Mouse (Mus musculus): ENCODE measurements around the gene Vwa8. TPM values are rescaled to one million over a fixed set of nuclear protein-coding genes. Genes with fewer than 3 reads are reported as not detected.

Vwa8 gene
- polyA plus RNA-seq, 2 experiments: 6.4 to 8.3 TPM

DNA sequence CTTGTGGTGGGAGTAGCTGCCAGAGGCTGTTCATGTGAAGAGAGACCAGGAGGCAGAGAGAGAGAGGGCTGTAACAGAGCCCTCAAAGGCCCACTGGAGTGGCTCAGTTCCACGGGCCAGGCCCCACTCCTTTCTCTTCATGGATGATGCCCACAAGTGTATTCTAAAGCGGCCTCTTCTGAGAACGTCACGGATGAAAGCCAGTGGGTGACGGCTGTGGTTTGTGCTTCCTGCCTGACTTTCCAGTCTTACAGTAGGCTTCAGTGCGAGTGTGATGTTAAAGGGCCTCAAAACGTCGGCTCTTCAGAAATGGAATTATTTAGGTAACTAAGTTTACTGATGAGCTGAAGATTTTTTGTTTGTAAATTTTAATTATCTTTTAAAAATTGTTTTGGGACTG is 65.3 kb downstream of the Vwa8 start:
- no peak for ATAC-seq (ENCODE audit: insufficient read depth)

DNA sequence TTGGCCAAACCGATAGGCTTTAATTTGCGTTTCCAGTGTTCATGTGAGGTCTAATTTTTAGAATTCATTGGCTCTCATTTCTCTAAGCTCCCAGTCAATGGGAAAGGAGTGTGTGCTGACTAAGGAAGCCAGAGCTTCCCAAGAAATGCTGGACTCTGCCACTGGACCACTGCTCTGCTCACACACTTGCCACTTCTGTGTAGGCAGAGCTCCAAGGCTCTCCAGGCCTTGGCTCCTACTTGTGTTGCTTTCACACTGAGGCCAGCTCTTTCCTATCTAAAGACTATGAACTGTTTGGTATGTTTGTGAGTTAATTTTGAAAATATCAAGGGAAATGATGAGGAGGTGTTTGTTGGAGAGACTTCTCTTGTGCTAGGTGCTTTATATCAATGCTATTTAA is 67.8 kb downstream of the Vwa8 start:
- Histone ChIP-seq H3K9ac (replicated peaks) (no peak overlapping the region), H3K36me3 (replicated peaks; ENCODE audit: control insufficient read depth, insufficient read depth, low read depth) (no peaks in the 10 kb centered on the region), H3K9me3 (ENCODE audit: control insufficient read depth, low read length) (no peaks in the 10 kb centered on the region), H3K4me1 (replicated peaks; ENCODE audit: control insufficient read depth in 2 of 2, insufficient read depth in 2 of 2, low read length in 1 of 2) (no peaks in the 10 kb centered on the region), H3K27me3 (ENCODE audit: control insufficient read depth, insufficient read depth, low read length) (no peaks in the 10 kb centered on the region), H3K4me3 (ENCODE audit: insufficient read depth in 1 of 2, low read depth in 2 of 2, low read length in 2 of 2) (no peak overlapping the region), H3K4me2 (ENCODE audit: low read depth) (no peak overlapping the region), H3K27ac (no peak overlapping the region)
- DNase-seq (ENCODE audit: low read depth in 3 of 3, low spot score in 3 of 3) (no peak), ATAC-seq (ENCODE audit: insufficient read depth) (no peak)
- TF ChIP-seq CTCF (IDR thresholded peaks at IDR 0.05; ENCODE audit: low read depth) (no peak), EP300 (IDR thresholded peaks at IDR 0.05; ENCODE audit: low read depth) (no peak)
- 74% methylated on average over 2 of the region's 2 CpGs for WGBS (ENCODE audit: insufficient replicate concordance)

More for the DNA sequence above, 65.3 kb downstream of the Vwa8 start:
- no peak overlapping the region for H3K4me3 ChIP-seq (ENCODE audit: insufficient read depth in 1 of 2, low read depth in 2 of 2, low read length in 2 of 2)
- no peak overlapping the region for H3K4me2 ChIP-seq (ENCODE audit: low read depth)
- no peaks in the 10 kb centered on the region for H3K9me3 ChIP-seq (ENCODE audit: control insufficient read depth, low read length)
- no peaks in the 10 kb centered on the region for H3K4me1 ChIP-seq (replicated peaks; ENCODE audit: control insufficient read depth in 2 of 2, insufficient read depth in 2 of 2, low read length in 1 of 2)
- H3K9ac ChIP-seq (replicated peaks): no peak overlapping the region
- no peaks in the 10 kb centered on the region for H3K27me3 ChIP-seq (ENCODE audit: control insufficient read depth, insufficient read depth, low read length)
- DNase-seq (ENCODE audit: low read depth in 3 of 3, low spot score in 3 of 3): no peak
- no peak overlapping the region for H3K27ac ChIP-seq
- 27% methylated on average over 8 of the region's 8 CpGs for WGBS (ENCODE audit: insufficient replicate concordance)
- TF ChIP-seq CTCF (IDR thresholded peaks at IDR 0.05; ENCODE audit: low read depth): no peak
- no peak for TF ChIP-seq EP300 (IDR thresholded peaks at IDR 0.05; ENCODE audit: low read depth)
- H3K36me3 ChIP-seq (replicated peaks; ENCODE audit: control insufficient read depth, insufficient read depth, low read depth): no peaks in the 10 kb centered on the region

DNA sequence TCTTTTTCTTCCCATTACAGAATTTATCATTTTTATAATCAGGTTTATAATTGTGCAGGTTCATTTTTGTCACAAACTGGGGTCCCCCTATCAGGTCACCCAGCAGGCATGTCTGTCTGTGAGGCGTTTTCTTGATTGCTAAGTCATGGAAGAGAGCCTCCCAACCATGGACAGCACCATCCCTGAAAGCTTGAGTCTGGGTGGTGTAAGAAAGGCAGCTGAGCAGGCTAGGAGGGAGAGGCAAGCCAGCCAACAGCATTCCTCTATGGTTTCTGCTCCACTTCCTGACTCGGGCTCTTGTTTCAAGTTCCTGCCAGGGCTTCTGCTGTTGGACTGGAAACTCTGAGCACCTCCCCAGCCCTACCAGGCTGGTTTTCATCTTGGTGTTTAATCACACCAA is 72.4 kb downstream of the Vwa8 start:
- TF ChIP-seq CTCF (IDR thresholded peaks at IDR 0.05; ENCODE audit: low read depth) (no peak), EP300 (IDR thresholded peaks at IDR 0.05; ENCODE audit: low read depth) (no peak)
- no peak for ATAC-seq (ENCODE audit: insufficient read depth)
- H3K27ac ChIP-seq: no peak overlapping the region
- no peaks in the 10 kb centered on the region for H3K4me1 ChIP-seq (replicated peaks; ENCODE audit: control insufficient read depth in 2 of 2, insufficient read depth in 2 of 2, low read length in 1 of 2)
- 49% methylated on average over 2 of the region's 2 CpGs for WGBS (ENCODE audit: insufficient replicate concordance)
- no peak for DNase-seq (ENCODE audit: low read depth in 3 of 3, low spot score in 3 of 3)
- no peaks in the 10 kb centered on the region for H3K9me3 ChIP-seq (ENCODE audit: control insufficient read depth, low read length)
- no peak overlapping the region for H3K9ac ChIP-seq (replicated peaks)
- no peaks in the 10 kb centered on the region for H3K36me3 ChIP-seq (replicated peaks; ENCODE audit: control insufficient read depth, insufficient read depth, low read depth)
- H3K4me2 ChIP-seq (ENCODE audit: low read depth): no peak overlapping the region
- no peaks in the 10 kb centered on the region for H3K27me3 ChIP-seq (ENCODE audit: control insufficient read depth, insufficient read depth, low read length)
- H3K4me3 ChIP-seq (ENCODE audit: insufficient read depth in 1 of 2, low read depth in 2 of 2, low read length in 2 of 2): no peak overlapping the region

DNA sequence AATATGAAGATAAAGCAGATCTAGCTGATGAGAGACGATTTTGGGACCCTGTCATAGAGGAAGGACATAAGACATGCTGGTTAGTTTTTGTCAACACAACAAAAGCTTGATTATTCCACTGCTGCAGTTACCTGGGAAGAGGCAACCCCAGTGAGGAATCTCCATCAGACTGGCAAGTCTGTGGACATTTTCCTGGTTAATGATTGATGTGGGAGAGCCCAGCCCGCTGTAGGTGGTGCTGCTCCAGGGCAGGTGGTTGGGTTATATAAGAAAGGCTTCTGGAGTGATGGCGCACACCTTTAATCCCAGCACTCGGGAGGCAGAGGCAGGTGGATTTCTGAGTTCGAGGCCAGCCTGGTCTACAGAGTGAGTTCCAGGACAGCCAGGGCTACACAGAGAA is 74.8 kb downstream of the Vwa8 start:
- H3K27ac ChIP-seq: no peak overlapping the region
- no peak for ATAC-seq (ENCODE audit: insufficient read depth)
- DNase-seq (ENCODE audit: low read depth in 3 of 3, low spot score in 3 of 3): peak in 1 of 3 experiments; percentile 4
- no peaks in the 10 kb centered on the region for H3K36me3 ChIP-seq (replicated peaks; ENCODE audit: control insufficient read depth, insufficient read depth, low read depth)
- no peaks in the 10 kb centered on the region for H3K27me3 ChIP-seq (ENCODE audit: control insufficient read depth, insufficient read depth, low read length)
- no peak overlapping the region for H3K4me3 ChIP-seq (ENCODE audit: insufficient read depth in 1 of 2, low read depth in 2 of 2, low read length in 2 of 2)
- TF ChIP-seq CTCF (IDR thresholded peaks at IDR 0.05; ENCODE audit: low read depth) (no peak), EP300 (IDR thresholded peaks at IDR 0.05; ENCODE audit: low read depth) (no peak)
- no peaks in the 10 kb centered on the region for H3K9me3 ChIP-seq (ENCODE audit: control insufficient read depth, low read length)
- no peak overlapping the region for H3K4me2 ChIP-seq (ENCODE audit: low read depth)
- no peaks in the 10 kb centered on the region for H3K4me1 ChIP-seq (replicated peaks; ENCODE audit: control insufficient read depth in 2 of 2, insufficient read depth in 2 of 2, low read length in 1 of 2)
- 69% methylated on average over 5 of the region's 5 CpGs for WGBS (ENCODE audit: insufficient replicate concordance)
- H3K9ac ChIP-seq (replicated peaks): no peak overlapping the region

DNA sequence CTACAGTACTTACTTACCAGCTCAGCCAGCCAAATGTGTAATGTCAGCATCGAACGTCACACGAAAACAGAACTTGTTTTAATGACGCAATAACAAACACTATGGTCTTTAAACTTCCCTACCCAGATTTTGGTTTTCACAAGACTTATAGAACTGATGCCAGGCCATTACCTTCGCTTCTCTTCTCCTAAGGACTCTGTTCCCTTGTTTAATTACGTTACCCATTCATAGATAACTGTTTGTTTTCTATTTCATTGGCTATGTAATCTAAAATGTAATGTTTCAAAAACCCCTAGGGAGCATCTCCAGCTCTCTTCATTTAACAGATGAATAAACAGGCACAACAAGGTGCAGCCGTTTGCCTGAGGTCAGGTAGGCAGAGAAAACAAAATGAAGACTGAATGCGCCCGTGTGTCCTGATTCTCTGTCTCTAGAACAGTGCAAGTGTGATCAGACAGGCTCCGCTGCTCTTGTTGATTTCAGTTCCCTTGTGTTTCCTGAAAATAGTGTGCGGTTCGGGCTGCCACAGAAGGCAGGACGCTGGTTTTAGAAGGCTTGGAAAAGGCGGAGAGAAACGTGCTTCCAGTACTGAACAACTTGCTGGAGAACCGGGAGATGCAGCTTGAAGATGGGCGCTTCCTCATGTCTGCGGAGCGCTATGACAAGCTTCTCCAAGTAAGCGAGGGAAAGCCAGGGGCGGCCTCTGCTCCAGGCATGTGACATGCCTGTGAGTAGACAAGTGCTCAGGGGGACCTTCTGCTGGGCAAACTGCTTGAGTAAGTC is 76.1 kb downstream of the Vwa8 start:
- Histone ChIP-seq H3K4me3 (ENCODE audit: insufficient read depth in 1 of 2, low read depth in 2 of 2, low read length in 2 of 2) (no peak overlapping the region), H3K27ac (no peak overlapping the region), H3K4me1 (replicated peaks; ENCODE audit: control insufficient read depth in 2 of 2, insufficient read depth in 2 of 2, low read length in 1 of 2) (no peaks in the 10 kb centered on the region), H3K27me3 (ENCODE audit: control insufficient read depth, insufficient read depth, low read length) (no peaks in the 10 kb centered on the region), H3K9ac (replicated peaks) (no peak overlapping the region), H3K36me3 (replicated peaks; ENCODE audit: control insufficient read depth, insufficient read depth, low read depth) (no peaks in the 10 kb centered on the region), H3K9me3 (ENCODE audit: control insufficient read depth, low read length) (no peaks in the 10 kb centered on the region), H3K4me2 (ENCODE audit: low read depth) (no peak overlapping the region)
- ATAC-seq (ENCODE audit: insufficient read depth) (no peak), DNase-seq (ENCODE audit: low read depth in 3 of 3, low spot score in 3 of 3) (no peak)
- 76% methylated on average over 21 of the region's 21 CpGs for WGBS (ENCODE audit: insufficient replicate concordance)
- TF ChIP-seq EP300 (IDR thresholded peaks at IDR 0.05; ENCODE audit: low read depth): no peak
- no peak for TF ChIP-seq CTCF (IDR thresholded peaks at IDR 0.05; ENCODE audit: low read depth)
